Mouse (Mus musculus) myocyte (in vitro differentiated cells): ENCODE measurements around the gene Best1. TPM values are rescaled to one million over a fixed set of nuclear protein-coding genes. Genes with fewer than 3 reads are reported as not detected.

Experiments used
- H3K27me3 ChIP-seq: one replicate; pipeline ENCODE4 v1.6.1; 2011; ENCODE audit not compliant: control insufficient read depth, insufficient read depth, insufficient read length
- H3K36me3 ChIP-seq: one replicate; pipeline ENCODE4 v1.6.1; 2011; ENCODE audit not compliant: control insufficient read depth, insufficient read depth
- H3K4me2 ChIP-seq: one replicate; pipeline ENCODE4 v1.6.1; 2011; ENCODE audit warnings: low read depth, control low read depth
- H3K4me3 ChIP-seq: one replicate; pipeline ENCODE4 v1.5.1; 2011; ENCODE audit warnings: mild to moderate bottlenecking, control low read depth, moderate library complexity
- H3K79me2 ChIP-seq: one replicate; pipeline ENCODE4 v1.6.1; 2011; ENCODE audit not compliant: control insufficient read depth, insufficient read depth
- H3ac ChIP-seq: one replicate; pipeline ENCODE4 v1.6.1; 2011; ENCODE audit not compliant: control insufficient read depth, insufficient read length
- CEBPB ChIP-seq: IDR thresholded peaks from 2 replicates; pipeline ENCODE4 v1.6.1; 2011; ENCODE audit warnings: mild to moderate bottlenecking, moderate library complexity; ENCODE audit not compliant: poor library complexity, insufficient read depth, severe bottlenecking
- E2F4 ChIP-seq: IDR thresholded peaks from one replicate; pipeline ENCODE4 v1.6.1; 2011; ENCODE audit warnings: mild to moderate bottlenecking, control low read depth, moderate library complexity; ENCODE audit not compliant: insufficient read depth
- MAX ChIP-seq: IDR thresholded peaks from one replicate; pipeline ENCODE4 v1.6.1; 2011; ENCODE audit warnings: low read depth, mild to moderate bottlenecking, control low read depth
- MYOD1 ChIP-seq, 3 experiments: IDR thresholded peaks; one replicate each; pipeline ENCODE4 v1.6.1; 2011; ENCODE audit warnings: control low read depth in 2 of 3, low read depth in 2 of 3, mild to moderate bottlenecking in 2 of 3, moderate library complexity in 1 of 3; ENCODE audit not compliant: insufficient read length in 2 of 3, control insufficient read depth in 1 of 3
- MYOG ChIP-seq, 3 experiments: IDR thresholded peaks; one replicate each; pipeline ENCODE4 v1.6.1; 2011; ENCODE audit warnings: control low read depth in 2 of 3, low read depth in 2 of 3, mild to moderate bottlenecking in 2 of 3; ENCODE audit not compliant: insufficient read length in 2 of 3, control insufficient read depth in 1 of 3, insufficient read depth in 1 of 3
- POLR2A ChIP-seq: IDR thresholded peaks from one replicate; pipeline ENCODE4 v1.6.1; 2011; ENCODE audit warnings: low read depth, mild to moderate bottlenecking, control low read depth, moderate library complexity; ENCODE audit not compliant: insufficient read length
- POLR2AphosphoS2 ChIP-seq: IDR thresholded peaks from one replicate; pipeline ENCODE4 v1.6.1; 2011; ENCODE audit warnings: low read depth, control low read depth; ENCODE audit not compliant: insufficient read length
- REST ChIP-seq: IDR thresholded peaks from one replicate; pipeline ENCODE4 v1.6.1; 2011; ENCODE audit warnings: mild to moderate bottlenecking, control low read depth, moderate library complexity; ENCODE audit not compliant: insufficient read depth, insufficient read length
- SRF ChIP-seq: IDR thresholded peaks from one replicate; pipeline ENCODE4 v1.6.1; 2011; ENCODE audit warnings: low read depth; ENCODE audit not compliant: control insufficient read depth, insufficient read length
- TCF12 ChIP-seq: IDR thresholded peaks from one replicate; pipeline ENCODE4 v1.6.1; 2011; ENCODE audit warnings: mild to moderate bottlenecking, control low read depth; ENCODE audit not compliant: poor library complexity, insufficient read depth, severe bottlenecking
- TCF3 ChIP-seq: IDR thresholded peaks from one replicate; pipeline ENCODE4 v1.6.1; 2011; ENCODE audit warnings: low read depth, control low read depth; ENCODE audit not compliant: insufficient read length
- USF1 ChIP-seq: IDR thresholded peaks from one replicate; pipeline ENCODE4 v1.6.1; 2011; ENCODE audit warnings: low read depth, mild to moderate bottlenecking, control low read depth, moderate library complexity
- polyA plus RNA-seq: library from polyadenylated mRNA; unstranded; fragments of >200 nt; fragmentation: generic; extraction: Trizol; gene quantifications from one replicate; pipeline ENCODE4 v1.2.1, GENCODE M21; 2012; ENCODE audit warnings: missing spikeins

Gene Best1
- polyA plus RNA-seq, 1 experiment, result 6.6 TPM

- TF ChIP-seq MAX (no peak), TCF12 (no peak), MYOG (IDR thresholded peaks at IDR 0.05; ENCODE audit: control insufficient read depth in 1 of 3, insufficient read depth in 1 of 3, insufficient read length in 2 of 3, low read depth in 2 of 3) (no peak), POLR2AphosphoS2 (no peak), POLR2A (no peak)
- Histone ChIP-seq H3K36me3 (no peaks in the 10 kb centered on the region), H3K79me2 (no peaks in the 10 kb centered on the region), H3K4me3 (no peak overlapping the region), H3K27me3 (no peaks in the 10 kb centered on the region), H3K4me2 (no peak overlapping the region), H3ac (no peak overlapping the region)
Measured at GRCm38 (mm10) chr19:9998736-9999486, 2.5 kb downstream of the Best1 start.

DNA sequence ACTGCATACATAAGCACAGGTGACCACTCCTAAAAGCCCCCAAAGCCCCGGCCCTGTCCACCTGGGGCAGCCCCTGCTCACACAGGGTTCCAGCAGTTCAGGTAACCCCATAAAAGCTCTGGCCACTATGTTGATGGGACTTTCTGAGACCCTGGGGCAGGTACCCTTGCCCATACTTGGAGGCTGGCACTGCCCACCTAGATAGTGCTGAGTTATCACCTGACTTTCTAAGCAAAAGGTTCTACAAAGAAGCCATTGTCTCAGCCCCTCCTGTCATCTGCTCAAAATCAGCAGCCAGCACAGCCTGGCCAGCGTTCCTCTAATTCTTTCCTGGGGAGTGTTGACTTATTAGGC is 3.4 kb downstream of the Best1 start:
- H3K27me3 ChIP-seq, result no peaks in the 10 kb centered on the region
- TF ChIP-seq SRF, result no peak
- no peak for TF ChIP-seq REST
- no peak for TF ChIP-seq CEBPB
- no peak for TF ChIP-seq MAX
- TF ChIP-seq MYOD1 (IDR thresholded peaks at IDR 0.05; ENCODE audit: control insufficient read depth in 1 of 3, insufficient read length in 2 of 3, low read depth in 2 of 3), result no peak
- TF ChIP-seq TCF12, result no peak
- no peak for TF ChIP-seq MYOG (IDR thresholded peaks at IDR 0.05; ENCODE audit: control insufficient read depth in 1 of 3, insufficient read depth in 1 of 3, insufficient read length in 2 of 3, low read depth in 2 of 3)
- H3K4me2 ChIP-seq, result no peak overlapping the region
- no peaks in the 10 kb centered on the region for H3K79me2 ChIP-seq
- no peak overlapping the region for H3ac ChIP-seq
- no peak overlapping the region for H3K4me3 ChIP-seq
- no peaks in the 10 kb centered on the region for H3K36me3 ChIP-seq

DNA sequence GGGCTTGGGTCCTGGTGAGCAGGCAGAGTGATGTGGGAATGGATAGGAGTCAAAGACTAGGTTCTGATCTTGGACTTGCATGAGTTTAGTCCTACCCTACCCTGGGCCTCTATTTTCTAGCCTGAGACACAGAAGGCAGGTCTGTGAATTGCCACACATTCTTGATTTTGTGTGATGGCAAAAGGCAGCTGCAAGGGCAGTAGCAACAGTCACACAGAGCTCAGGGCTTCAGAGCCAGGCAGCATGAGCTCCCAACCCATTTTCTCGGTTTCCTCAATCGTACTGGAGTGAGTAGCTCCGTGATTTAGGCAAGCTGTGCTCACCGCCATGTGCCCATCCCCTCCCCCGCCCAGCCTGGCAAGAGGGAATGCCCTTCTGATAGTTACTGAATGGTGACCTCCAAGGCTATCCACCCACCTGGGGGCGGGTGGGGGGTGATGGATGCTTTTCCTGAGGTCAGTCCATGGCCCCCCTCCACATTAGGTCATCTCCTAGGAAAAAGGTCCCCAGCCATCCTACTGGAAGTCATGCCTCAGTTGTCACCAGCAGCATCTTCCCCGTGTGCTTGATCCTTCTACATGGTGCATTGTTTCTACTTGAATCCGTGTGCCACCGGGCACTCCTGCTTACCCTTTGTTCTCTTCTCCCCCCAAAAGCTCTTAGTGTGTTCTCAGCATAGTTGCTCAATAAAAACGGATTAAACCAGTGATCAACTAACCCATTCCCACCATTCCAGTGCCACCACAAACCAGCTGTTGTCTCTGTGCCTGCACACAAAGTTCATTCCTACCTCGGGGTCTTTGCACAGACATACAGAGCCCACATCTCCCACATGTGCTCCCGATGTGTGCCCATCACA is 4.0 kb downstream of the Best1 start:
- TF ChIP-seq MYOD1 (IDR thresholded peaks at IDR 0.05; ENCODE audit: control insufficient read depth in 1 of 3, insufficient read length in 2 of 3, low read depth in 2 of 3) (peak; percentile 52 to 84 (median 76)), TCF12 (peak; percentile 6), MYOG (IDR thresholded peaks at IDR 0.05; ENCODE audit: control insufficient read depth in 1 of 3, insufficient read depth in 1 of 3, insufficient read length in 2 of 3, low read depth in 2 of 3) (peak in 2 of 3 experiments; percentile 45 to 67), USF1 (no peak), SRF (no peak), TCF3 (no peak), REST (no peak), POLR2A (no peak), POLR2AphosphoS2 (no peak), CEBPB (peak; percentile 69), MAX (no peak)
- Histone ChIP-seq H3K79me2 (no peaks in the 10 kb centered on the region), H3K36me3 (no peaks in the 10 kb centered on the region)

DNA sequence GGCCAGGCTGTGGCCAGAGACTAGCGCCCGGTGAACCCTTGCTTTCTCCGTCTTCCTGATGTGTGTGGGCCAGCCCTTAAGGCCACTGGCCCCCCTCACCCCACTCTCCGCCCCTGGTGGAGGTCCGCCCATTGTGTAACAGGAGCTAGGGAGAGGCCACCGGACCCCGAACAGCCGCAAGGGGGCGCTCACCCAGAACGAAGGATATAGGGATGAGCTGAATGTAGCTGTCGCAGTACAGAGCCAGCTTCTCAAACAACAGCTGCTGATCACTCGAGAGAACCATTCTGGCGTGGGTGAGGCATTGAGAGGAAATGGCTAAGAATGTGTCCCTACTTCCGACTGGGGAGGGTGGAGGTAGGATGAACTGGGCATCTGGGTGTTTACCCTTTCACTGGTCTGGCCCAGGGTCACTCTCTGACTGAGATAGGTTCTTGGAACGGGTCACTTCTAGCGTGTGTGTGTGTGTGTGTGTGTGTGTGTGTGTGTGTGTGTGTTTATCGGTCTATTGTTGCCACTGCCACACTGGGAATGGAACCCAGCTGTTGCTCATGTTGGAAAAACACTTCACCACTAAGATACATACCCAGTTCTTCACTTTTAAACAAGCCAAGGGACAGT is 8.3 kb downstream of the Best1 start:
- H3K4me2 ChIP-seq, result peak overlapping the region; percentile 31
- no peaks in the 10 kb centered on the region for H3K36me3 ChIP-seq
- H3K79me2 ChIP-seq, result no peaks in the 10 kb centered on the region
- H3ac ChIP-seq, result no peak overlapping the region
- no peaks in the 10 kb centered on the region for H3K27me3 ChIP-seq
- no peak overlapping the region for H3K4me3 ChIP-seq
- TF ChIP-seq SRF, result no peak
- peak in 2 of 3 experiments; percentile 56 to 73 for TF ChIP-seq MYOG (IDR thresholded peaks at IDR 0.05; ENCODE audit: control insufficient read depth in 1 of 3, insufficient read depth in 1 of 3, insufficient read length in 2 of 3, low read depth in 2 of 3)
- no peak for TF ChIP-seq USF1
- no peak for TF ChIP-seq REST
- no peak for TF ChIP-seq CEBPB
- TF ChIP-seq MYOD1 (IDR thresholded peaks at IDR 0.05; ENCODE audit: control insufficient read depth in 1 of 3, insufficient read length in 2 of 3, low read depth in 2 of 3), result peak; percentile 34 to 77 (median 61)
- no peak for TF ChIP-seq E2F4
- no peak for TF ChIP-seq MAX
- no peak for TF ChIP-seq POLR2AphosphoS2
- no peak for TF ChIP-seq TCF12
- no peak for TF ChIP-seq TCF3
- TF ChIP-seq POLR2A, result peak; percentile 21

More for the DNA sequence above, 4.0 kb downstream of the Best1 start:
- Histone ChIP-seq H3K27me3 (no peaks in the 10 kb centered on the region), H3ac (no peak overlapping the region), H3K4me2 (peak overlapping the region; percentile 27), H3K4me3 (no peak overlapping the region)
